In genomic region chr6:115544442-115544970, GRCm38 (mm10) we compare ENCODE assay signal across 8 mouse cellular contexts. TPM values are rescaled to one million over a fixed set of nuclear protein-coding genes. Genes with fewer than 3 reads are reported as not detected.
DNase-seq lines count a peak whose midpoint lies in the region; ATAC-seq and TF ChIP-seq lines count a peak whose summit lies in the region.

TSS of gene Tsen2 (plus strand) at chr6:115544664.

- H3K4me2 ChIP-seq in embryonic facial prominence, embryonic 15.5 days (replicated peaks): peak within 1 kb of the TSS; percentile 57
- peak within 1 kb of the TSS; percentile 81 for H3K4me2 ChIP-seq in kidney, embryonic 14.5 days (replicated peaks; ENCODE audit: low read depth, low read length)
- peak within 1 kb of the TSS; percentile 76 for H3K4me2 ChIP-seq in limb, embryonic 15.5 days

- TF ChIP-seq POLR2A in bone marrow, adult 2 months (IDR thresholded peaks at IDR 0.05; ENCODE audit: borderline replicate concordance, control insufficient read depth, low read depth, low read length): peak; percentile 32; the same call in 1 of the 2 replicates

- H3K27ac ChIP-seq in bone marrow, adult 2 months (ENCODE audit: control insufficient read depth, insufficient read depth, low read depth, low read length, poor library complexity): peak within 1 kb of the TSS; percentile 18; the same call in 1 of the 2 replicates
- H3K27ac ChIP-seq in embryonic facial prominence, embryonic 15.5 days (replicated peaks): peak within 1 kb of the TSS; percentile 73
- peak within 1 kb of the TSS; percentile 78 for H3K27ac ChIP-seq in kidney, embryonic 14.5 days (ENCODE audit: low read depth, low read length)
- H3K27ac ChIP-seq in limb, embryonic 15.5 days: peak within 1 kb of the TSS; percentile 88

- H3K36me3 ChIP-seq in embryonic facial prominence, embryonic 15.5 days: peaks cover 16% of the 10 kb centered on the region
- H3K36me3 ChIP-seq in kidney, embryonic 14.5 days (ENCODE audit: control insufficient read depth, insufficient read depth, low read length): peaks cover 20% of the 10 kb centered on the region
- H3K36me3 ChIP-seq in limb, embryonic 15.5 days: peaks cover 18% of the 10 kb centered on the region

- H3K9me3 ChIP-seq in embryonic facial prominence, embryonic 15.5 days (replicated peaks): no peaks in the 10 kb centered on the region
- H3K9me3 ChIP-seq in kidney, embryonic 14.5 days (ENCODE audit: control insufficient read depth, low read length): no peaks in the 10 kb centered on the region
- no peaks in the 10 kb centered on the region for H3K9me3 ChIP-seq in limb, embryonic 15.5 days

- WGBS in bone marrow, adult 2 months: under 1% methylated on average over 38 of the region's 38 CpGs
- WGBS in embryonic facial prominence, embryonic 15.5 days: under 1% methylated on average over 38 of the region's 38 CpGs
- WGBS in kidney, embryonic 14.5 days: under 1% methylated on average over 38 of the region's 38 CpGs
- under 1% methylated on average over 38 of the region's 38 CpGs for WGBS in limb, embryonic 15.5 days

- H3K27me3 ChIP-seq in embryonic facial prominence, embryonic 15.5 days: no peaks in the 10 kb centered on the region
- no peaks in the 10 kb centered on the region for H3K27me3 ChIP-seq in kidney, embryonic 14.5 days (ENCODE audit: control insufficient read depth, insufficient read depth, low read length)
- H3K27me3 ChIP-seq in limb, embryonic 15.5 days: no peaks in the 10 kb centered on the region

- peak within 1 kb of the TSS; percentile 86 for H3K4me3 ChIP-seq in bone marrow, adult 2 months (replicated peaks; ENCODE audit: control insufficient read depth, low read depth, low read length)
- H3K4me3 ChIP-seq in embryonic facial prominence, embryonic 15.5 days (replicated peaks): peak within 1 kb of the TSS; percentile 68
- peak within 1 kb of the TSS; percentile 74 for H3K4me3 ChIP-seq in kidney, embryonic 14.5 days (ENCODE audit: low read length)
- H3K4me3 ChIP-seq in limb, embryonic 15.5 days: peak within 1 kb of the TSS; percentile 86

- ATAC-seq in embryonic facial prominence, embryonic 15.5 days (ENCODE audit: insufficient number of reproducible peaks, low FRiP score, low TSS enrichment, low read depth): peak; percentile 89
- ATAC-seq in kidney, embryonic 14.5 days (ENCODE audit: low FRiP score, low TSS enrichment): peak; percentile 95
- peak; percentile 92 for ATAC-seq in limb, embryonic 15.5 days (ENCODE audit: insufficient number of reproducible peaks, low FRiP score, low TSS enrichment, low read depth)

- H3K9ac ChIP-seq in embryonic facial prominence, embryonic 15.5 days: peak within 1 kb of the TSS; percentile 63
- peak within 1 kb of the TSS; percentile 83 for H3K9ac ChIP-seq in kidney, embryonic 14.5 days (ENCODE audit: low read depth, low read length)
- peak within 1 kb of the TSS; percentile 78 for H3K9ac ChIP-seq in limb, embryonic 15.5 days

- no peaks in the 10 kb centered on the region; the same call in 1 of the 2 replicates for H3K4me1 ChIP-seq in bone marrow, adult 2 months (ENCODE audit: control insufficient read depth, insufficient read depth, low read length)
- peaks cover 13% of the 10 kb centered on the region; the same call in 1 of the 2 replicates for H3K4me1 ChIP-seq in embryonic facial prominence, embryonic 15.5 days
- H3K4me1 ChIP-seq in kidney, embryonic 14.5 days (ENCODE audit: control insufficient read depth, insufficient read depth, low read length): peaks cover 4% of the 10 kb centered on the region
- peaks cover 12% of the 10 kb centered on the region for H3K4me1 ChIP-seq in limb, embryonic 15.5 days

- no peak; the same call in 1 of the 2 replicates for TF ChIP-seq CTCF in bone marrow, adult 2 months (IDR thresholded peaks at IDR 0.05; ENCODE audit: control insufficient read depth, insufficient read depth, low read length)

- peak; percentile 97 for DNase-seq in 416B (ENCODE audit: low read depth)
- DNase-seq in heart, adult 9 months (ENCODE audit: low spot score in 2 of 2): peak; percentile 96 to 97
- DNase-seq in monocyte, adult 2 months (ENCODE audit: low read depth in 1 of 2, low spot score in 2 of 2): peak; percentile 86 to 88
- DNase-seq in spleen, postnatal 36 days (ENCODE audit: low spot score in 2 of 2): peak; percentile 94 to 95

RNA-seq across cellular contexts. Expression of gene Tsen2, which starts in this region (rescaled TPM):
- polyA plus RNA-seq in bone marrow, adult 2 months (2011; ENCODE audit: insufficient read depth, insufficient read length, low replicate concordance, missing spikeins): 1.9 and 5.0 TPM in 2 replicates
- 29.1 and 31.5 TPM in 2 replicates for polyA plus RNA-seq in embryonic facial prominence, embryonic 15.5 days (2015; fragmentation: Nextera tagmentation; extraction: Ambion mirVana)
- 26.1 and 33.4 TPM in 2 replicates for polyA plus RNA-seq in kidney, embryonic 14.5 days (2014; fragmentation: Nextera tagmentation; extraction: Ambion mirVana)
- 27.6 and 28.1 TPM in 2 replicates for polyA plus RNA-seq in limb, embryonic 15.5 days (2015; fragmentation: Nextera tagmentation; extraction: Ambion mirVana)

Comparison
In these comparisons a context has a peak if more than half of its experiments do, and no peak if none do; other contexts are left out.
1. Peak in every context shown above with its lines: DNase-seq, ATAC-seq, H3K4me3 ChIP-seq and H3K27ac ChIP-seq.
2. H3K27ac ChIP-seq: peak in every context shown above with its lines; median percentile 88 in limb, embryonic 15.5 days; 78 in kidney, embryonic 14.5 days; 73 in embryonic facial prominence, embryonic 15.5 days; 18 in bone marrow, adult 2 months.